Mouse (Mus musculus) G1E (cell line): ENCODE results near the gene Bmp2k.

Experiments
- CTCF ChIP-seq: IDR thresholded peaks from 2 replicates; pipeline ENCODE4 v1.5.1; 2012; ENCODE audit warnings: low read depth, low read length, inconsistent platforms, mixed read lengths
- GATA2 ChIP-seq: IDR thresholded peaks from 2 replicates; pipeline ENCODE4 v1.6.1; 2012; ENCODE audit warnings: low read depth, low read length, inconsistent platforms, borderline replicate concordance
- POLR2AphosphoS5 ChIP-seq: IDR thresholded peaks from 2 replicates; pipeline ENCODE4 v1.6.1; 2012; ENCODE audit warnings: low read depth, low read length, inconsistent platforms; ENCODE audit not compliant: insufficient replicate concordance

DNA sequence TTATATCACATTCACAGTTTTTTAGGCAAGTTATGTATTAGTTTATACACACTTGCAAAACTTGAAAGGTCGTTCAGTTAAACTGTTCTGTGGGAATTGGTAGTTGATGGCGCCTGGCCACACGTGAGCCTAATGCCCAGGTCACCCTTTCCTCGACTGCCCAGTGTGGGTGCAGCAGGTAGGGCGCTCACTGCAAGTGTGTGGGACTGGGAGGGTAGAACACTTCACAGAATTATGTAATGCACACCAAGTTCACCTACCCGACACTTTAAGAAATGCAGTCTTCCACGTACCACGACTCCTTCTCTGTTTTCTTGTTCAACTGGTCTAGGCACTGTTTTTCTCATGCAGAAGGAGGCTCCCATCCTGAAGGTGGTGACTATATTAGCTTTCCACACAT, 30.5 kb downstream of the Bmp2k start:
- no peak for TF ChIP-seq CTCF
- no peak for TF ChIP-seq GATA2
- TF ChIP-seq POLR2AphosphoS5 = peak; percentile 60; the same call in 1 of the 2 replicates
